Mouse (Mus musculus) neural tube, embryonic 11.5 days (tissue): ENCODE measurements around the gene Mprip. TPM values are rescaled to one million over a fixed set of nuclear protein-coding genes. Genes with fewer than 3 reads are reported as not detected.
A peak's percentile ranks its signal among the peaks of the same experiment; 100 is the strongest.

Source experiments
- ATAC-seq: fragments of 200-750 bp; cut with Nextera tagmentation; 2 replicates; pipeline ENCODE4 v1.8.0; 2017; ENCODE audit warnings: moderate number of reproducible peaks, mild to moderate bottlenecking, moderate TSS enrichment, moderate library complexity; ENCODE audit not compliant: insufficient read depth, low FRiP score, low TSS enrichment
- DNase-seq: peaks from one replicate; pipeline ENCODE4 v3.0.0-alpha.2; 2015; ENCODE audit warnings: low spot score
- H3K27ac ChIP-seq: fragments of 300-500 bp; sonication (generic); 2 replicates; pipeline ENCODE4 v1.5.1; 2014; ENCODE audit warnings: low read depth, mild to moderate bottlenecking, low read length
- H3K27me3 ChIP-seq: fragments of 300-500 bp; sonication (generic); 2 replicates; pipeline ENCODE4 v1.6.1; 2014; ENCODE audit warnings: mild to moderate bottlenecking, low read length, mixed read lengths; ENCODE audit not compliant: control insufficient read depth, insufficient read depth
- H3K36me3 ChIP-seq: fragments of 300-500 bp; sonication (generic); 2 replicates; pipeline ENCODE4 v1.6.1; 2014; ENCODE audit warnings: mild to moderate bottlenecking, low read length, moderate library complexity, mixed read lengths; ENCODE audit not compliant: control insufficient read depth, insufficient read depth
- H3K4me1 ChIP-seq: fragments of 300-500 bp; sonication (generic); 2 replicates; pipeline ENCODE4 v1.6.1; 2014; ENCODE audit warnings: low read length, mixed read lengths; ENCODE audit not compliant: control insufficient read depth, insufficient read depth
- H3K4me2 ChIP-seq: fragments of 300-500 bp; sonication (generic); 2 replicates; pipeline ENCODE4 v1.6.1; 2014; ENCODE audit warnings: low read depth, mild to moderate bottlenecking, moderate library complexity
- H3K4me3 ChIP-seq: fragments of 300-500 bp; sonication (generic); 2 replicates; pipeline ENCODE4 v1.5.1; 2014; ENCODE audit warnings: low read depth, low read length
- H3K9ac ChIP-seq: fragments of 300-500 bp; sonication (generic); 2 replicates; pipeline ENCODE4 v1.6.1; 2014; ENCODE audit warnings: mild to moderate bottlenecking, low read length
- H3K9me3 ChIP-seq: fragments of 300-500 bp; sonication (generic); 2 replicates; pipeline ENCODE4 v1.6.1; 2016; ENCODE audit warnings: low read length; ENCODE audit not compliant: control insufficient read depth
- whole genome bisulfite sequencing: fragments of 180-500 bp; shearing (Covaris S2); extraction: QIAGEN DNeasy Blood & Tissue Kit; methylation state at CpG from one replicate; pipeline ENCODE4 v1.1.7; 2014; 5-methylcytosine and 5-hydroxymethylcytosine counted together
- polyA plus RNA-seq: library from polyadenylated mRNA; unstranded; fragments of >200 nt; fragmentation: Nextera tagmentation; extraction: Ambion mirVana; gene quantifications from 2 replicates; pipeline ENCODE4 v1.2.1, GENCODE M21; 2014

Mprip gene
- polyA plus RNA-seq, 1 experiment from 2014 or later, result 91.3 TPM

- H3K4me2 ChIP-seq, result no peak overlapping the region
- H3K36me3 ChIP-seq, result no peaks in the 10 kb centered on the region
- 81% methylated on average over 8 of the region's 8 CpGs for WGBS
- DNase-seq (no peak), ATAC-seq (no peak)
- H3K27ac ChIP-seq, result no peak overlapping the region
- H3K4me1 ChIP-seq, result no peaks in the 10 kb centered on the region
- no peak overlapping the region for H3K9ac ChIP-seq
- H3K4me3 ChIP-seq, result no peak overlapping the region
- H3K27me3 ChIP-seq, result no peaks in the 10 kb centered on the region
- no peaks in the 10 kb centered on the region for H3K9me3 ChIP-seq
Observed at GRCm38 (mm10) chr11:59642420-59642819, 18.7 kb upstream of the Mprip start.

DNA sequence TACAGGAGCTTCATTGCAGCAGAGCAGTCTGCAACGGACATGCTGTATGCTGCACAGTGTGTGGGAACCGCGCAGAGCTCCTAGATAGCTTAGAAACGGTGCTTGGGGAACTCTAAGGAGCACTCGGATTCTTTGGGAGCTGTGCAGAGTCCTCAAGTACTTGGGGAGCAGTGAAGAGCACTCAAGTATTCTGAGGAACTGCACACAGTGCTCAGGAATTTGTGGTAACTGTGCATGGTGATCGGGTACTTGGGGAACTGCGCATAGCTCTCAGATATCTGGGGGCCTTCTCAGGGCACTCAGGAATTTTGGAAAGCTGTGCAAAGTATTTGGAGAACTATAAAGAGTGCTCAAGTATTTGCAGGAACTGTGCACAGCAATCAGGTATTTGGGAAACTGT lies 16.1 kb upstream of the Mprip start:
- DNase-seq (no peak), ATAC-seq (no peak)
- H3K36me3 ChIP-seq, result no peaks in the 10 kb centered on the region
- H3K4me1 ChIP-seq, result no peaks in the 10 kb centered on the region
- H3K27ac ChIP-seq, result no peak overlapping the region
- H3K4me3 ChIP-seq, result no peak overlapping the region
- no peaks in the 10 kb centered on the region for H3K27me3 ChIP-seq
- H3K9ac ChIP-seq, result no peak overlapping the region
- H3K4me2 ChIP-seq, result no peak overlapping the region
- no peaks in the 10 kb centered on the region for H3K9me3 ChIP-seq
- WGBS, result 66% methylated on average over 7 of the region's 7 CpGs

DNA sequence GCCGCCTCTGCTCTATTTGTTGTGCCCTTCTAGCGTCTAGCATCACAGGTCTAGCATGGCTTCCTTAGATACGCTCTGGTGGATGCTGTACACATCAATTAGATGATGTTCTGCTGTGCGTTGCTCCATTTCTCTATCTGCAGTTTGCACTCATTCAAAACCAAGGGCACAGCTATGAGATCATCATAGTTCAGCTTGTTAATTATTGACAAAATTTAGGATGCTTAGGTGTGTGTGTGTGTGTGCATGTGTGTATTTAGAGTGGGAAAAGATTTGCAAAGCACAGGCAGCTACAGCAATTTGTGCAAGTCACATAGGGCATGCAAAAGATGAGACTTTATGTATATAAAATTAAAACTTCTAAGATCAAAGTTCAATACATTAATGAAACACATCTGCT lies 12.0 kb upstream of the Mprip start:
- H3K4me1 ChIP-seq, result no peaks in the 10 kb centered on the region
- ATAC-seq (no peak), DNase-seq (no peak)
- H3K36me3 ChIP-seq, result no peaks in the 10 kb centered on the region
- H3K4me3 ChIP-seq, result no peak overlapping the region
- 84% methylated on average over 4 of the region's 4 CpGs for WGBS
- H3K27me3 ChIP-seq, result no peaks in the 10 kb centered on the region
- H3K4me2 ChIP-seq, result no peak overlapping the region
- H3K27ac ChIP-seq, result no peak overlapping the region
- no peaks in the 10 kb centered on the region for H3K9me3 ChIP-seq
- H3K9ac ChIP-seq, result no peak overlapping the region

DNA sequence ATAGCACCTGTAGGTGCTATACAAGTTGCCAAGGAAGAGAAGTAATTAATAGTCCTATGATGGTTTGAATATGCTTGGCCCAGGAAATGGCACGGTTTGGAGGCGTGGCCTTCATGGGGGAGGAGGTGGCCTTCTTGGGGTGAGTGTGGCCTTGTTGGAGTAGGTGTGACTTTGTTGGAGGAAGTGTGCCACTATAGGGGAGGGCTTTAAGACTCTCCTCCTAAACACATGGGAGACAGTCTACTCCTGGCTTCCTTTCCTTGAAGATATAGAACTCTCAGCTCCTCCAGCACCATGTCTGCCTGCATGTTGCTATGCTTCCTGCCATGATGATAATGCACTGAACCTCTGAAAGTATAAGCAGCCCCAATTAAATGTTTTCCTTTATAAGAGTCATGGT lies 8.1 kb upstream of the Mprip start:
- H3K4me3 ChIP-seq, result no peak overlapping the region
- no peaks in the 10 kb centered on the region for H3K36me3 ChIP-seq
- DNase-seq (no peak), ATAC-seq (no peak)
- H3K4me2 ChIP-seq, result no peak overlapping the region
- H3K9me3 ChIP-seq, result no peaks in the 10 kb centered on the region
- no peaks in the 10 kb centered on the region for H3K4me1 ChIP-seq
- WGBS, result 81% methylated on average over 2 of the region's 2 CpGs
- H3K27ac ChIP-seq, result no peak overlapping the region
- H3K27me3 ChIP-seq, result no peaks in the 10 kb centered on the region
- H3K9ac ChIP-seq, result no peak overlapping the region

- Histone ChIP-seq H3K4me1 (no peaks in the 10 kb centered on the region), H3K4me2 (no peak overlapping the region), H3K27ac (no peak overlapping the region), H3K9me3 (no peaks in the 10 kb centered on the region), H3K27me3 (no peaks in the 10 kb centered on the region), H3K9ac (no peak overlapping the region), H3K4me3 (no peak overlapping the region), H3K36me3 (no peaks in the 10 kb centered on the region)
- WGBS, result 87% methylated on average over 2 of the region's 2 CpGs
- DNase-seq (no peak), ATAC-seq (no peak)
Observed at GRCm38 (mm10) chr11:59653547-59653946, 7.6 kb upstream of the Mprip start.

DNA sequence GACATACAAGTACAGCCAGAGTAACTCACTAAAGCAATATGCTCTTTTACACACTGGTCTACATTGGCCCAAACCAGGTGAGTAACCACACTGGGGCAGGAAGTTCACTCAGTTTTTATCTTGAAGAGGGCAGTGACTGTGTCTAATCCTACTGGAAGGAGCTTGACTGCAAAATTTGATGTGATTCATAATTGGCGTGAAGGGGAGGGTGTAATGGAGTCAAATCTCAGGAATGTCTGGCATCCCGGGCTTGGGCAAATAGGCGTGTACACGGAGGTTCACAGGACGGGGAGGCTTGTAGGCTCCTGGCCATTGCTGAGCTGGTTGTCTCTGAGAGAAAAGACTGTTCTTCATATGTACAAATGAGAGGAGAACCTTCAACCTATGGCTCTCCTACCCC lies 5.8 kb upstream of the Mprip start:
- H3K27ac ChIP-seq, result no peak overlapping the region
- no peaks in the 10 kb centered on the region for H3K4me1 ChIP-seq
- ATAC-seq (no peak), DNase-seq (no peak)
- no peaks in the 10 kb centered on the region for H3K9me3 ChIP-seq
- H3K27me3 ChIP-seq, result no peaks in the 10 kb centered on the region
- no peaks in the 10 kb centered on the region for H3K36me3 ChIP-seq
- H3K9ac ChIP-seq, result no peak overlapping the region
- no peak overlapping the region for H3K4me2 ChIP-seq
- H3K4me3 ChIP-seq, result no peak overlapping the region
- 84% methylated on average over 5 of the region's 5 CpGs for WGBS

- no peak for DNase-seq
- no peaks in the 10 kb centered on the region for H3K36me3 ChIP-seq
- H3K4me3 ChIP-seq, result no peak overlapping the region
- no peaks in the 10 kb centered on the region for H3K4me1 ChIP-seq
- no peak overlapping the region for H3K9ac ChIP-seq
- WGBS, result 80% methylated on average over 7 of the region's 7 CpGs
- H3K27me3 ChIP-seq, result no peaks in the 10 kb centered on the region
- ATAC-seq, result no peak
- no peaks in the 10 kb centered on the region for H3K9me3 ChIP-seq
- no peak overlapping the region for H3K4me2 ChIP-seq
- no peak overlapping the region for H3K27ac ChIP-seq
Observed at GRCm38 (mm10) chr11:59656016-59656415, 5.1 kb upstream of the Mprip start.

DNA sequence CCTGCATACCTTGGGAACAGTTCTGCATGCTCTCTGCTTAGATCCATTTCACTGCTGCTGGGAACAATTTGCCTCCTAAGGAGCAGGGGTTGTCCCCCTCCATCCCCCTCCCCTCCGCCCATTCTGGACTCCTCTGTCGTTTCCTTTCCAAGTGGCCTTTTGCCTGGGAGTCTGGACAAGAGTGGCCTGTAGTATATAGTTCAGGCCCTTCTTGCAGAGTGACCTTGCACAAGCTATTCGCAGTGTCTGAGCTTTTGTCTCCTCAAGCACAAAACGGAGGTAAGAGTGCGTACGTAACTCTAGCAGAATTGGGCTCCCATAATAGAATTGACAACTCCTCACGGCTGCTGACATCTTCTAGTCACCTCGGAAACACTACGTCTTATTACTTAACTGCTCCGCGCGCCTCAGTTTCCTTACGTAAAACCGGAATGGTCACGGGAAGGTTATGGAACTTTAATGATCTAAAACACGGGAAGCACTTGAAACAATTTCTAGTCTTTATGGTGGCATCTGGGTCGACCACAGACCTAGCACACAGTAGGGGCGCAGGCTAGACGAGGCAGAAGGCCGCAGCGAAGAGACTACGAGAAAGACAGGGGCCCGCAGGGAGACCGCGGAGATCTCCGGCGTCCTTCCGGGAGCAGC lies 620 bp downstream of the Mprip start:
- ATAC-seq, result no peak
- Histone ChIP-seq H3K9ac (peak overlapping the region; percentile 92), H3K9me3 (no peaks in the 10 kb centered on the region), H3K27ac (peak overlapping the region; percentile 62), H3K4me3 (peak overlapping the region; percentile 77), H3K36me3 (no peaks in the 10 kb centered on the region), H3K4me1 (peaks cover 11% of the 10 kb centered on the region), H3K27me3 (no peaks in the 10 kb centered on the region), H3K4me2 (peak overlapping the region; percentile 88)
- DNase-seq, result peak; percentile 29
- 1% methylated on average over 28 of the region's 28 CpGs for WGBS

- H3K9ac ChIP-seq, result peak overlapping the region; percentile 92
- H3K4me2 ChIP-seq, result peak overlapping the region; percentile 88
- H3K9me3 ChIP-seq, result no peaks in the 10 kb centered on the region
- DNase-seq, result peak; percentile 96
- no peaks in the 10 kb centered on the region for H3K27me3 ChIP-seq
- ATAC-seq, result peak; percentile 99
- H3K4me3 ChIP-seq, result peak overlapping the region; percentile 77
- H3K36me3 ChIP-seq, result no peaks in the 10 kb centered on the region
- H3K4me1 ChIP-seq, result peaks cover 11% of the 10 kb centered on the region
- H3K27ac ChIP-seq, result peak overlapping the region; percentile 92
- WGBS, result 0% methylated on average over 59 of the region's 82 CpGs
Observed at GRCm38 (mm10) chr11:59662249-59662788, 1.2 kb downstream of the Mprip start.
